Mouse (Mus musculus) liver, adult 2 months (tissue): Measurements from ENCODE around the gene Olfr1394.

Experiments
- CTCF ChIP-seq: fragments of 200-500 bp; IDR thresholded peaks from 2 replicates; pipeline ENCODE4 v1.5.1; 2011; ENCODE audit warnings: low read depth, low read length, control low read depth
- POLR2A ChIP-seq: fragments of 200-500 bp; IDR thresholded peaks from 2 replicates; pipeline ENCODE4 v1.6.1; 2011; ENCODE audit warnings: low read length, control low read depth; ENCODE audit not compliant: insufficient read depth; ENCODE audit errors: extremely low read depth

- TF ChIP-seq CTCF (no peak), POLR2A (no peak)
Observed at GRCm38 (mm10) chr11:49201142-49201541, 47.0 kb downstream of the Olfr1394 start.
